Mouse (Mus musculus): ENCODE results near the gene Lce1b. TPM values are rescaled to one million over a fixed set of nuclear protein-coding genes. Genes with fewer than 3 reads are reported as not detected.
A peak's percentile ranks its signal among the peaks of the same experiment; 100 is the strongest.

Lce1b gene
- polyA plus RNA-seq, 1 experiment from 2014 or later = not detected

DNA sequence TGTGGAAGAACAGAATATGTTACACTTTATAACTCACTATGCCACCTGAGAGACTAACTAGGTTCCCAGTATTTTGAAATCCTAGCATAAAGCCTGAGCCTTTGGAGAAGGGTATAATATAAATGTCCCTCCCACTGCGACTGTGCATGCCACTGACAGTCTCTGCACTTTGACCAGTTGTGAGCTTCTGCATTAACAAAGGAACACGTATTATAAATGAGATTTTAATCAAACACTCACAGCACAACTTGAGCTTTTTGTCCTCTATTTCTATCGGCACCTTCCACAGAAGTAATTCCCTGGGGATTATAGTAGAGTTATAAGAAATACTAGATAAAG lies 18.1 kb downstream of the Lce1b start:
- peak; percentile 3 for DNase-seq
- H3K27me3 ChIP-seq (ENCODE audit: control insufficient read depth, insufficient read depth, low read length) = no peaks in the 10 kb centered on the region
- no peak overlapping the region for H3K4me2 ChIP-seq (ENCODE audit: low read length)
- H3K4me3 ChIP-seq (replicated peaks; ENCODE audit: low read depth, low read length) = no peak overlapping the region
- no peaks in the 10 kb centered on the region for H3K9me3 ChIP-seq (ENCODE audit: control insufficient read depth, low read length)
- ATAC-seq (ENCODE audit: low FRiP score, low TSS enrichment) = no peak; the same call in 1 of the 2 replicates
- no peak overlapping the region for H3K9ac ChIP-seq (replicated peaks; ENCODE audit: low read length)
- WGBS = 76% methylated on average over 3 of the region's 3 CpGs
- no peaks in the 10 kb centered on the region for H3K36me3 ChIP-seq (ENCODE audit: control insufficient read depth, insufficient read depth, low read length)
- H3K4me1 ChIP-seq (ENCODE audit: control insufficient read depth, insufficient read depth, low read length) = no peaks in the 10 kb centered on the region
- H3K27ac ChIP-seq (replicated peaks; ENCODE audit: low read depth, low read length) = no peak overlapping the region

DNA sequence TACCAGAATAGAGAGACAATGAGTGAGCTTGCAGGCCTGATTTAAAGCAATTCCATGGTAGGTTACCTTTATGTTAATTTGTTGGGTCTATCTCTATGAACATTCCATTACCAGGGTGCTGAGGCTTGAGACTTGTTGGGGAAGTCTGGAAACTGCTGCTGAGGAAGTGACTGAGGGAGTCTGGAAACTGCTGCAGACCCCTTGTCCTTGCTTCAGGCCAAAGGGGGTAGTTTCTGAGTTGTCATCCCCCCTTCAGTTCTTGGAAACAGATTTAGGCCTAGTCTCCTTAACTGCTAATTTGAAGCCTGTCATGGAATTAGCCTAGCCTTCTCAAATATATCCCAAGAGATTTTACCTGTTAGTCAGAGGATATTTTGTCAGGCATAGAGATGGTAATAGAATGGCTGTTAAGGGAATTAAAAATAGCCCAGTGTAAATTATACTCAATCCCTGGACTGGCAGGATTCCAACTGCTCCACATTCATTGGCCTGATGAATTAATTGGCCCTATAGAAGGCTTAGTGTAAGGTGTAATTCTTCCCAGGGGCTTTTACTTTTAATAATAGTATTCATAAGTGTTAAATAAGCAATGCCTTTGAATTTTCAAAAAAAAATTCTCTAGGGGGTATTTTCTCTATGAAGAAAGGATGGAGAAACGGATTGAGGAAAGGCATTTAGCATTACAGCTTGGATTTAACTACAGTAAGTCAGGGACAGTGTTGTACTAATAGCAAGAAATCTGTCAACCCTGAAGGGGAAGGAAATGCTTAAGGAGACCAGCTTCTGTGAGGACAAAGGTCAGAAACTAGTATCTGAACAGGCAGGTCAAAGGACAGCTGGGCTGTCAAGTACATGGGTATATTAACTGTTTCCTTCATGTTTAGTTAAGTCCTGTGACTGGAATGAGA lies 18.7 kb downstream of the Lce1b start:
- H3K27ac ChIP-seq (replicated peaks; ENCODE audit: low read depth, low read length) = no peak overlapping the region
- no peak overlapping the region for H3K4me2 ChIP-seq (ENCODE audit: low read length)
- WGBS = 29% methylated on average over 1 of the region's 1 CpGs
- H3K27me3 ChIP-seq (ENCODE audit: control insufficient read depth, insufficient read depth, low read length) = no peaks in the 10 kb centered on the region
- H3K36me3 ChIP-seq (ENCODE audit: control insufficient read depth, insufficient read depth, low read length) = no peaks in the 10 kb centered on the region
- ATAC-seq (ENCODE audit: low FRiP score, low TSS enrichment) (peak; percentile 46; the same call in 1 of the 2 replicates), DNase-seq (peak; percentile 62)
- H3K9me3 ChIP-seq (ENCODE audit: control insufficient read depth, low read length) = no peaks in the 10 kb centered on the region
- no peaks in the 10 kb centered on the region for H3K4me1 ChIP-seq (ENCODE audit: control insufficient read depth, insufficient read depth, low read length)
- no peak overlapping the region for H3K4me3 ChIP-seq (replicated peaks; ENCODE audit: low read depth, low read length)
- no peak overlapping the region for H3K9ac ChIP-seq (replicated peaks; ENCODE audit: low read length)

DNA sequence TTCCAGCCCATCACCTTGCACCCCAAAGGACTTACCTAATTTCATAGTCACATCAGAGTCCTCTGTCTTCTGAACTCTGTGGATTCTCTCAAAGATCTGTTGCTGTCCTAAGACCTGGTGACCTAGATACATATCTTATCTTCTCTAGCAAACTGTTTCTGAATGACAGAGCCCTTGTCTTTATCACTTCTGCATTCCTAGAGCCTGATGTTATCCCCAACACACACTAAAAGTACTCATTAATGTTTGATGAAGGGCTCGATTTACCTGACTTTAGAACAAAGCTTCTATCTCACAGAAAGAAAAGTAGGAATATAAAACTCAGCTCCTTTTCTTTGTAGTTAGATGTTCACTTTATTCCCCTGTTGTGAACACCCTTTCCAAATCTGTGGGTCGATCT lies 35.2 kb downstream of the Lce1b start, which contains the start of gene Lce6a:
Gene Lce6a, minus strand, starts transcription at position 101 of the 400 bp plus-strand sequence.
- no peak for DNase-seq
- ATAC-seq (ENCODE audit: low FRiP score, low TSS enrichment) = no peak
- Histone ChIP-seq H3K9ac (replicated peaks; ENCODE audit: low read length) (no peak within 1 kb of the TSS), H3K4me3 (replicated peaks; ENCODE audit: low read depth, low read length) (no peak within 1 kb of the TSS), H3K4me1 (ENCODE audit: control insufficient read depth, insufficient read depth, low read length) (no peaks in the 10 kb centered on the region), H3K9me3 (ENCODE audit: control insufficient read depth, low read length) (no peaks in the 10 kb centered on the region), H3K36me3 (ENCODE audit: control insufficient read depth, insufficient read depth, low read length) (no peaks in the 10 kb centered on the region), H3K4me2 (ENCODE audit: low read length) (no peak within 1 kb of the TSS), H3K27me3 (ENCODE audit: control insufficient read depth, insufficient read depth, low read length) (no peaks in the 10 kb centered on the region), H3K27ac (replicated peaks; ENCODE audit: low read depth, low read length) (no peak within 1 kb of the TSS)
- 82% methylated on average over 2 of the region's 2 CpGs for WGBS

DNA sequence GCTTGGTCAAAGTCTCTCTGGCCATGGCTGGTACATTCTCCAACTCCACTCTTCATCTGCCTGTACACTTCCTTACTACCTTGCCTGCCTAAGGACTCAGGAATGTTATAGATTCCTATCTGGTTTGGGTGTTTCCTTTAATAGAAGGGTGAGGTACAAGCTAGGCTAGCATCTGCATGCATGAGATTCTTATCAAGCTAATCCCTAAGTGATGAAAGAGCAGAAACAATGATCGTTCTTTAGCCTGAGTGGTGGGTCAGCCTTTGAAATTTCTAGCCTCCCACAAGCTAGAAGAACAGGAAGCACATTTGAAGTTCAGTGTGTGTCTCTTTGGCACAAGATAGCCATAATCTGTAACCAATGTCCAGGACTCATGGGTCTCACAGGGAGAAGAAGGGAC lies 46.9 kb downstream of the Lce1b start:
- no peak for ATAC-seq (ENCODE audit: low FRiP score, low TSS enrichment)
- H3K9me3 ChIP-seq (ENCODE audit: control insufficient read depth, low read length) = no peaks in the 10 kb centered on the region

DNA sequence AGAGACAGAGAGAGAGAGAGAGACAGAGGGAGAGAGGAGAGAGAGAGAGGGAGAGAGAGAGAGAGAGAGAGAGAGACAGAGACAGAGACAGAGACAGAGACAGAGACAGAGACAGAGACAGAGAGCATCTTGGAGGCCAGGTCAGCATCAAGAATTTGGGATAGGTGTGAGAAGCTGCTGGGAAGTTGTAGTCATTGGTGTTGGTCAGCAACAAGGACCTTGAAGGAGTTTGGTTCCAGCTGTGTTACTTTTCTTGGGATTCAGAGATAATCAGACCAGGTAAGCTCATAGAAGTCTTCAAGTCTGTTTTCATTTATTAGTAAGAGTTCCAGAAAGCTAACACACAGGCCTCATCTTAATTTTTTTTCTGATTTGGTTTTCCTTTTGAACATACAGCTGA lies 49.3 kb downstream of the Lce1b start, which contains the start of gene 2210017I01Rik:
Gene 2210017I01Rik, minus strand, starts transcription at position 101 of the 400 bp plus-strand sequence.
- Histone ChIP-seq H3K4me1 (ENCODE audit: control insufficient read depth, insufficient read depth, low read length) (no peaks in the 10 kb centered on the region), H3K4me3 (replicated peaks; ENCODE audit: low read depth, low read length) (no peak within 1 kb of the TSS), H3K9me3 (ENCODE audit: control insufficient read depth, low read length) (no peaks in the 10 kb centered on the region), H3K36me3 (ENCODE audit: control insufficient read depth, insufficient read depth, low read length) (no peaks in the 10 kb centered on the region), H3K4me2 (ENCODE audit: low read length) (no peak within 1 kb of the TSS), H3K27me3 (ENCODE audit: control insufficient read depth, insufficient read depth, low read length) (no peaks in the 10 kb centered on the region), H3K9ac (replicated peaks; ENCODE audit: low read length) (no peak within 1 kb of the TSS), H3K27ac (replicated peaks; ENCODE audit: low read depth, low read length) (no peak within 1 kb of the TSS)
- no peak for DNase-seq
- ATAC-seq (ENCODE audit: low FRiP score, low TSS enrichment) = no peak

More for the DNA sequence above, 46.9 kb downstream of the Lce1b start:
- H3K4me3 ChIP-seq (replicated peaks; ENCODE audit: low read depth, low read length) = no peak overlapping the region
- H3K4me1 ChIP-seq (ENCODE audit: control insufficient read depth, insufficient read depth, low read length) = no peaks in the 10 kb centered on the region
- no peaks in the 10 kb centered on the region for H3K36me3 ChIP-seq (ENCODE audit: control insufficient read depth, insufficient read depth, low read length)
- H3K27ac ChIP-seq (replicated peaks; ENCODE audit: low read depth, low read length) = no peak overlapping the region
- DNase-seq = no peak
- no peak overlapping the region for H3K4me2 ChIP-seq (ENCODE audit: low read length)
- H3K27me3 ChIP-seq (ENCODE audit: control insufficient read depth, insufficient read depth, low read length) = no peaks in the 10 kb centered on the region
- 71% methylated on average over 1 of the region's 1 CpGs for WGBS
- H3K9ac ChIP-seq (replicated peaks; ENCODE audit: low read length) = no peak overlapping the region

Other genes starting within 250 kb of the Lce1b start
- gene Sprr2i, start 248.9 kb downstream of the Lce1b start, polyA plus RNA-seq (2014; fragmentation: Nextera tagmentation; extraction: Ambion mirVana) = not detected in 2 replicates
- gene Sprr2j-ps, start 238.8 kb downstream of the Lce1b start, polyA plus RNA-seq (2014; fragmentation: Nextera tagmentation; extraction: Ambion mirVana) = not detected in 2 replicates
- gene Gm9774, start 227.5 kb downstream of the Lce1b start, polyA plus RNA-seq (2014; fragmentation: Nextera tagmentation; extraction: Ambion mirVana) = 6.2 and 6.3 TPM in 2 replicates
- gene Sprr2k, start 224.3 kb downstream of the Lce1b start, polyA plus RNA-seq (2014; fragmentation: Nextera tagmentation; extraction: Ambion mirVana) = not detected in 2 replicates
- not detected in 2 replicates for gene Sprr1b, start 218.1 kb downstream of the Lce1b start, polyA plus RNA-seq (2014; fragmentation: Nextera tagmentation; extraction: Ambion mirVana)
- not detected in 2 replicates for gene Sprr3, start 198.2 kb downstream of the Lce1b start, polyA plus RNA-seq (2014; fragmentation: Nextera tagmentation; extraction: Ambion mirVana)
- gene Sprr1a, start 171.0 kb downstream of the Lce1b start, polyA plus RNA-seq (2014; fragmentation: Nextera tagmentation; extraction: Ambion mirVana) = not detected in 2 replicates
- gene Sprr4, start 156.4 kb downstream of the Lce1b start, polyA plus RNA-seq (2014; fragmentation: Nextera tagmentation; extraction: Ambion mirVana) = not detected in 2 replicates
- gene 2310046K23Rik, start 122.4 kb downstream of the Lce1b start, polyA plus RNA-seq (2014; fragmentation: Nextera tagmentation; extraction: Ambion mirVana) = not detected in 2 replicates
- gene Ivl, start 83.2 kb downstream of the Lce1b start, polyA plus RNA-seq (2014; fragmentation: Nextera tagmentation; extraction: Ambion mirVana) = not detected in 2 replicates
- gene Smcp, start 67.9 kb downstream of the Lce1b start, polyA plus RNA-seq (2014; fragmentation: Nextera tagmentation; extraction: Ambion mirVana) = not detected in 2 replicates
- not detected in 2 replicates for gene 2210017I01Rik, start 49.4 kb downstream of the Lce1b start, polyA plus RNA-seq (2014; fragmentation: Nextera tagmentation; extraction: Ambion mirVana)
- not detected in 2 replicates for gene Lce6a, start 35.3 kb downstream of the Lce1b start, polyA plus RNA-seq (2014; fragmentation: Nextera tagmentation; extraction: Ambion mirVana)
- not detected in 2 replicates for gene Lce1a1, start 8.6 kb downstream of the Lce1b start, polyA plus RNA-seq (2014; fragmentation: Nextera tagmentation; extraction: Ambion mirVana)
- gene Lce1a2, start 13.4 kb upstream of the Lce1b start, polyA plus RNA-seq (2014; fragmentation: Nextera tagmentation; extraction: Ambion mirVana) = not detected in 2 replicates
- not detected in 2 replicates for gene Lce1c, start 22.3 kb upstream of the Lce1b start, polyA plus RNA-seq (2014; fragmentation: Nextera tagmentation; extraction: Ambion mirVana)
- gene Lce1d, start 30.3 kb upstream of the Lce1b start, polyA plus RNA-seq (2014; fragmentation: Nextera tagmentation; extraction: Ambion mirVana) = not detected in 2 replicates
- gene Lce1e, start 52.1 kb upstream of the Lce1b start, polyA plus RNA-seq (2014; fragmentation: Nextera tagmentation; extraction: Ambion mirVana) = not detected in 2 replicates
- gene Lce1f, start 63.4 kb upstream of the Lce1b start, polyA plus RNA-seq (2014; fragmentation: Nextera tagmentation; extraction: Ambion mirVana) = not detected in 2 replicates
- not detected in 2 replicates for gene Gm38119, start 82.2 kb upstream of the Lce1b start, polyA plus RNA-seq (2014; fragmentation: Nextera tagmentation; extraction: Ambion mirVana)
- gene Lce1g, start 95.4 kb upstream of the Lce1b start, polyA plus RNA-seq (2014; fragmentation: Nextera tagmentation; extraction: Ambion mirVana) = not detected in 2 replicates
- gene Lce1h, start 108.1 kb upstream of the Lce1b start, polyA plus RNA-seq (2014; fragmentation: Nextera tagmentation; extraction: Ambion mirVana) = not detected in 2 replicates
- not detected in 2 replicates for gene Lce1i, start 122.0 kb upstream of the Lce1b start, polyA plus RNA-seq (2014; fragmentation: Nextera tagmentation; extraction: Ambion mirVana)
- not detected in 2 replicates for gene Lce1j, start 133.6 kb upstream of the Lce1b start, polyA plus RNA-seq (2014; fragmentation: Nextera tagmentation; extraction: Ambion mirVana)
- gene Lce1k, start 151.0 kb upstream of the Lce1b start, polyA plus RNA-seq (2014; fragmentation: Nextera tagmentation; extraction: Ambion mirVana) = not detected in 2 replicates
- gene Kprp, start 170.3 kb upstream of the Lce1b start, polyA plus RNA-seq (2014; fragmentation: Nextera tagmentation; extraction: Ambion mirVana) = not detected in 2 replicates
- gene Lce1l, start 194.4 kb upstream of the Lce1b start, polyA plus RNA-seq (2014; fragmentation: Nextera tagmentation; extraction: Ambion mirVana) = not detected in 2 replicates
- not detected in 2 replicates for gene 2310050C09Rik, start 213.3 kb upstream of the Lce1b start, polyA plus RNA-seq (2014; fragmentation: Nextera tagmentation; extraction: Ambion mirVana)